Mouse (Mus musculus): ENCODE results near the gene Car9. TPM values are rescaled to one million over a fixed set of nuclear protein-coding genes. Genes with fewer than 3 reads are reported as not detected.

The Car9 gene
- total and polyA plus RNA-seq, 2 experiments, result 0.20 to 0.28 TPM

DNA sequence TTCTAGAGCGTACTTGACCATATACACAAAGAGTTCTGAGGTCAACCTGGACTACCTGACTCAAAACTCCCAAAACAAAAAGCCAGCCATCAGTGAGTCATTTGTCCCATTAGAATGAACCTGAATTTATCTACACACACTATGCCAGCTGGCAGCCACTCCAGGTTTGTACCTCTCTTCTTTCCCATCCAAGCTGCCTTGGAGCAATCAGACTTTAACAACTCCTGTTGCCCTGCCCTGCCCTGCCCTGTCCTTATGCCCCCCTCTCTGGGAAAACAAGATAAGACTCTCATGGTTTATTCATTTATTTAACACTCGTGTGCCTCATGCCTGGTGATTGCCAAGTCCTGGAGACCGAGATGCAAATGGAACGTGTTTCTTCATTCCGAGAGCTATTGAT, 16.0 kb upstream of the Car9 start:
- no peak for TF ChIP-seq CTCF (IDR thresholded peaks at IDR 0.05; ENCODE audit: low read depth, low read length)
- no peak for TF ChIP-seq POLR2A (IDR thresholded peaks at IDR 0.05; ENCODE audit: extremely low read depth, insufficient read depth, low read length)
- Histone ChIP-seq H3K36me3 (ENCODE audit: control insufficient read depth, insufficient read depth, low read length) (no peaks in the 10 kb centered on the region), H3K27me3 (ENCODE audit: control insufficient read depth, insufficient read depth, low read length) (no peaks in the 10 kb centered on the region), H3K9ac (ENCODE audit: low read depth, low read length) (no peak overlapping the region), H3K79me2 (ENCODE audit: control insufficient read depth, insufficient read depth, low read length) (no peaks in the 10 kb centered on the region), H3K4me1 (ENCODE audit: control insufficient read depth, insufficient read depth, low read length) (peaks cover 5% of the 10 kb centered on the region), H3K27ac (replicated peaks; ENCODE audit: insufficient read depth, low read depth, low read length) (no peak overlapping the region), H3K4me3 (ENCODE audit: insufficient read depth, low read depth, low read length) (no peak overlapping the region)
- WGBS, result 77% methylated on average over 5 of the region's 5 CpGs
- DNase-seq (ENCODE audit: extremely low read depth, low read depth, low spot score), result no peak

DNA sequence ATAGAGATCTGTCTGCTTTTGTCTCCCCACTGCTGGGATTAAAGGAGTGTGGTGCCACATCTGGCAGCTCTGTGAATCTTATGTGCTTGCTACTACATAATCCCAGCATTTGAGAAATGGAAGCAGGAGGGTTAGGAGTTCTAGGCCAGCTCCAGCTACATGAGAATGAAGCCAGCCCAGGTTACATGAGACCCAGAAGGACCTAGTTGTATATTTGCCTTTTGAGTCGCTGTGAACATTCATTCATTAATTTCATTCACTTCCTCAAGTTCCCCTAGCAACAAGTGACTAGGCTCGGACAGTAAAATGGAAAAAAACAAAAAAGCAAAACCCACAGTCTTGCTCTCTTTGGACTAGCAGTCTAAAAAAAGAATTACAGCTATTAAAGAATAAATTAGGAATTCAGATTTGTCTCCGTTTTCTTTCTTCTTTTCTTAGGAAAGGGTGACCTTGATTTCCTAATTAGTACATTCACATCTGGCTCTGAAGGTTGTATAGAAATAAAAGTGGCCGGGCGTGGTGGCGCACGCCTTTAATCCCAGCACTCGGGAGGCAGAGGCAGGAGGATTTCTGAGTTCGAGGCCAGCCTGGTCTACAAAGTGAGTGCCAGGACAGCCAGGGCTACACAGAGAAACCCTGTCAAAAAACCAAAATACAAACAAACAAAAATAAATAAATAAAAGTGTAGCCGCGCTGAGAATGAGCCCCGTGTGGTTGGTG, 14.5 kb upstream of the Car9 start:
- Histone ChIP-seq H3K36me3 (ENCODE audit: control insufficient read depth, insufficient read depth, low read length) (no peaks in the 10 kb centered on the region), H3K27ac (replicated peaks; ENCODE audit: insufficient read depth, low read depth, low read length) (no peak overlapping the region), H3K9ac (ENCODE audit: low read depth, low read length) (no peak overlapping the region), H3K4me1 (ENCODE audit: control insufficient read depth, insufficient read depth, low read length) (peaks cover 5% of the 10 kb centered on the region), H3K79me2 (ENCODE audit: control insufficient read depth, insufficient read depth, low read length) (no peaks in the 10 kb centered on the region), H3K4me3 (ENCODE audit: insufficient read depth, low read depth, low read length) (peak overlapping the region; percentile 3; the same call in 1 of the 2 replicates), H3K27me3 (ENCODE audit: control insufficient read depth, insufficient read depth, low read length) (no peaks in the 10 kb centered on the region)
- TF ChIP-seq CTCF (IDR thresholded peaks at IDR 0.05; ENCODE audit: low read depth, low read length) (no peak), POLR2A (IDR thresholded peaks at IDR 0.05; ENCODE audit: extremely low read depth, insufficient read depth, low read length) (no peak)
- DNase-seq (ENCODE audit: extremely low read depth, low read depth, low spot score), result no peak
- WGBS, result 46% methylated on average over 12 of the region's 12 CpGs

GRCm38 (mm10) chr4:43492821-43493185, 14.0 kb upstream of the Car9 start, which contains the start of gene Ccdc107:
TSS of gene Ccdc107 (plus strand) at chr4:43492900.
- Histone ChIP-seq H3K27ac (replicated peaks; ENCODE audit: insufficient read depth, low read depth, low read length) (peak within 1 kb of the TSS; percentile 75), H3K4me1 (ENCODE audit: control insufficient read depth, insufficient read depth, low read length) (peaks cover 5% of the 10 kb centered on the region), H3K79me2 (ENCODE audit: control insufficient read depth, insufficient read depth, low read length) (no peaks in the 10 kb centered on the region), H3K9ac (ENCODE audit: low read depth, low read length) (peak within 1 kb of the TSS; percentile 90), H3K27me3 (ENCODE audit: control insufficient read depth, insufficient read depth, low read length) (no peaks in the 10 kb centered on the region), H3K36me3 (ENCODE audit: control insufficient read depth, insufficient read depth, low read length) (no peaks in the 10 kb centered on the region), H3K4me3 (ENCODE audit: insufficient read depth, low read depth, low read length) (peak within 1 kb of the TSS; percentile 86)
- TF ChIP-seq CTCF (IDR thresholded peaks at IDR 0.05; ENCODE audit: low read depth, low read length) (no peak), POLR2A (IDR thresholded peaks at IDR 0.05; ENCODE audit: extremely low read depth, insufficient read depth, low read length) (no peak)
- peak; percentile 95 for DNase-seq (ENCODE audit: extremely low read depth, low read depth, low spot score)
- 1% methylated on average over 25 of the region's 25 CpGs for WGBS

- peak overlapping the region; percentile 86 for H3K4me3 ChIP-seq (ENCODE audit: insufficient read depth, low read depth, low read length)
- H3K27me3 ChIP-seq (ENCODE audit: control insufficient read depth, insufficient read depth, low read length), result no peaks in the 10 kb centered on the region
- TF ChIP-seq POLR2A (IDR thresholded peaks at IDR 0.05; ENCODE audit: extremely low read depth, insufficient read depth, low read length) (peak; percentile 75), CTCF (IDR thresholded peaks at IDR 0.05; ENCODE audit: low read depth, low read length) (no peak)
- DNase-seq (ENCODE audit: extremely low read depth, low read depth, low spot score), result peak; percentile 81
- H3K36me3 ChIP-seq (ENCODE audit: control insufficient read depth, insufficient read depth, low read length), result no peaks in the 10 kb centered on the region
- WGBS, result under 1% methylated on average over 47 of the region's 47 CpGs
- H3K4me1 ChIP-seq (ENCODE audit: control insufficient read depth, insufficient read depth, low read length), result peaks cover 5% of the 10 kb centered on the region
- H3K27ac ChIP-seq (replicated peaks; ENCODE audit: insufficient read depth, low read depth, low read length), result peak overlapping the region; percentile 75
- peak overlapping the region; percentile 90 for H3K9ac ChIP-seq (ENCODE audit: low read depth, low read length)
- H3K79me2 ChIP-seq (ENCODE audit: control insufficient read depth, insufficient read depth, low read length), result no peaks in the 10 kb centered on the region
These were observed 13.4 kb upstream of the Car9 start for GRCm38 (mm10) chr4:43493186-43493845.

- Histone ChIP-seq H3K4me3 (ENCODE audit: insufficient read depth, low read depth, low read length) (peak overlapping the region; percentile 86), H3K27ac (replicated peaks; ENCODE audit: insufficient read depth, low read depth, low read length) (peak overlapping the region; percentile 75), H3K27me3 (ENCODE audit: control insufficient read depth, insufficient read depth, low read length) (no peaks in the 10 kb centered on the region), H3K79me2 (ENCODE audit: control insufficient read depth, insufficient read depth, low read length) (no peaks in the 10 kb centered on the region), H3K9ac (ENCODE audit: low read depth, low read length) (peak overlapping the region; percentile 90), H3K4me1 (ENCODE audit: control insufficient read depth, insufficient read depth, low read length) (peaks cover 5% of the 10 kb centered on the region), H3K36me3 (ENCODE audit: control insufficient read depth, insufficient read depth, low read length) (no peaks in the 10 kb centered on the region)
- TF ChIP-seq CTCF (IDR thresholded peaks at IDR 0.05; ENCODE audit: low read depth, low read length) (no peak), POLR2A (IDR thresholded peaks at IDR 0.05; ENCODE audit: extremely low read depth, insufficient read depth, low read length) (no peak)
- peak; percentile 61 for DNase-seq (ENCODE audit: extremely low read depth, low read depth, low spot score)
- under 1% methylated on average over 9 of the region's 9 CpGs for WGBS
These were observed 12.9 kb upstream of the Car9 start for GRCm38 (mm10) chr4:43493846-43494240.

GRCm38 (mm10) chr4:43496587-43496986, 10.2 kb upstream of the Car9 start:
- Histone ChIP-seq H3K36me3 (ENCODE audit: control insufficient read depth, insufficient read depth, low read length) (no peaks in the 10 kb centered on the region), H3K27me3 (ENCODE audit: control insufficient read depth, insufficient read depth, low read length) (no peaks in the 10 kb centered on the region), H3K27ac (replicated peaks; ENCODE audit: insufficient read depth, low read depth, low read length) (no peak overlapping the region), H3K4me1 (ENCODE audit: control insufficient read depth, insufficient read depth, low read length) (peaks cover 10% of the 10 kb centered on the region), H3K4me3 (ENCODE audit: insufficient read depth, low read depth, low read length) (no peak overlapping the region), H3K79me2 (ENCODE audit: control insufficient read depth, insufficient read depth, low read length) (no peaks in the 10 kb centered on the region), H3K9ac (ENCODE audit: low read depth, low read length) (no peak overlapping the region)
- TF ChIP-seq POLR2A (IDR thresholded peaks at IDR 0.05; ENCODE audit: extremely low read depth, insufficient read depth, low read length) (no peak), CTCF (IDR thresholded peaks at IDR 0.05; ENCODE audit: low read depth, low read length) (no peak)
- no peak for DNase-seq (ENCODE audit: extremely low read depth, low read depth, low spot score)
- 75% methylated on average over 6 of the region's 6 CpGs for WGBS
